Mouse (Mus musculus) spleen, adult 12 weeks (tissue): ENCODE results near the gene 2410131K14Rik.

Experiments used
- DNase-seq: peaks from one replicate; pipeline ENCODE4 v3.0.0; 2022; ENCODE audit warnings: low spot score

Gene 2410131K14Rik

DNA sequence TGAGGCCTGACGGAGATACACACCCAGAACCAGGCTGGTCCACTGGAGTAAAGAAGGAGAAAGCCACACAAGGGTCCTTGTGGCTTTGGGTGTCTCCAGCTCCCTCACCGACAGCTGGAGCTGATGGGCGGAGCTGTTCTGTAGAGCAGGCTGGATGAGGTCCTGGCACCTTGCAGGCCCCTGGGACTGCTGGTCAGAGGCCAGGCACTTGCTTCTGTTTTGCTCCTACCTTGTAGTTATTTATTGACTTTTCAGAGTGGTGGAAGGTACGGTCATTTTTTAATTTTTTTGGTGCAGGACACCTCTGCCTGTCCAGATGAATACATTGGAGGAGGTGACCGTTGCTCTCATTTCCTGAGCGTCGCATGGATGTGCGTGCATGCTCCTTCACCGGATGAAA, 16.2 kb downstream of the 2410131K14Rik start:
- DNase-seq, result no peak

DNA sequence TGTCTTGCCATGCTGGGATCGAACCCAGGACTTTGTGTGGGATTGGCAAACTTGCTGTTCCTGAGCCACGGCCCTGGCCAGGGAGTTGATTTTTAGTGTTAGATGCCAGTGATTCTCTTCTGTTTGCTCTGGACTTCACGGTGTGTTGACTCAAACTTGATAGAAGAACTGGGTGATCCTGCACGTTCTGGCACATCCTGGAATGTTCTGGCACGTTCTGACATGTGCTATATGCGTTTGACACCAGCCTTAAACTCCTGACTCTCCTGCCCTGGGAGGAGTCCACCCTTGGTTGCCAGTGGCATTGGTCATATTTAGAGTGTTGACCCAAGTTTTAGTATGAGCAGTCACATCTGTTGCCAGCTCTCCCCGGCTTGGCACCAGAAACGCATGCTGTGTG, 17.4 kb downstream of the 2410131K14Rik start:
- DNase-seq, result no peak

DNA sequence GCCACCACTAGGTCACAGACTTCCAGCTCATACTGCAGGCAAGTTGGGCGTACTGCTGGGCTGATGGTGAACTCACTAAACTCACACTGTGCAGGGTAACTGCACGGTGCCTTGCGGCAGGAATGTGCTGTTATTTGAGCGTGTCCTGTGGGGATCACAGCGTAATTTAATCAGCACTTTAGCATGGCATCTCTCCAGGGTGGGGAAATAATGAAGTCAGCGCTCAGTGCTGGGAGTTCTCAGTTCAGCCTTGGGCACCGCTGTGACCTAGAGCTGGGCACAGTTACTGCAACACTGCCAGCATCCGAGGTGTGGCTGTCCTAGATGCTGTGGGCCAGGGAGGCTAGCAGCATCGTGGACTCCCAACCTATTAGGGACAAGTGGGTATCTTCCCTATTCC, 19.3 kb downstream of the 2410131K14Rik start:
- no peak for DNase-seq

DNA sequence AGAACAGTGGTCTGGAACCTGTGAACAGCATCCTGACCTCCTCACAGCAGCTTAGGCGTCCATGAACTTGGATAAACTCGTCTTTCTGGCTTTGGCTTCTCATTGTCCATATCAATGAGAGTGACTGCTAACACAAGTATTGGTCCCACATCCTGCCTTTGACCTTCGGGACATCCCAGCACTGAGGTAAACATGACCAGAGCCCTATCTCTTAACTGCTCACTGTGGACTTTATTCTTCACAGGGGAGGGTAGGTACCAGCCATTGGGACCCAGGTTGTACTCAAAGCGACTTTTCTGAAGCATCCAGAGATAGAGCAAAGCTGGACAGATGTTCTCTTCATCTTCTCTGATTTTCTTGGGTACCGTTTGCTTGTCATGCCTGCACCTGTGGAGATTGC, 20.3 kb downstream of the 2410131K14Rik start:
- DNase-seq, result no peak

DNA sequence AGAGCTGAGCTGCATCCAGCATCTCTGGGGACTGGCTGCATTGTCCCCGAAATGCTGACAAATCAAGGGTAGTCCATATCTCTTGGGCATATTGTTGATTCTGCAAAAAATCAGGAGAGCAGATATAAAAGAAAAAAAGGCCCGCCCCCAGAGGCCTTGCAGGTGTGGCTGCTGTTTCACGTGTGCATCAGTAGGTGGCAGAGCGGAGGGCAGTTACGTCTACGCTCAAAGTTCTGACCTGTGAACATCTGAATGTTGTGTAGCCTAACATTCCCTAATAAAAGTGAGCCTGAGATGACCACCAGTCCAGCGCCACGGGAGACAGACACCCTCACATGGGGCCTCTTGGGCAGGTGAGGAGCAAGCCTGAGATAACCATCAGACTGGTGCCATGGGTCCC, 21.3 kb downstream of the 2410131K14Rik start:
- DNase-seq, result no peak

DNA sequence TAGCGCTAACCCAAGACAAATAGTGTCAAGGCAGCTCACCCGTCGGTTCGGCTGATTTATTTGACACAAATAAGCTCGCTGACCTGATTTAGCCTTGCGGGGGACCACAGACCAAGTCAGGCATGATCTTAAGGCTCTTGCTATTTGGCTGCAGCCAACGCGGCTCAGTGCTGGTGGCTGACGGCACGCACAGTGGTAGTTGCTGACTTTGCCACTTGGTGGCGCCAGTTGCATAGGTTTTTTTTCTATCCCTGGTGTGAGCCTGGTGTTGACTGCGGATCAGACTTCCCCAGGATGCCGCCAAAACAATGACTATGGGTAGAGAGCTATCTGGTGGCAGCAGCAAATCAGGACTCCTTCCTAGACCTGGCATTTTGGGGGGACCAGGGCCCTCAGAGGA, 24.0 kb downstream of the 2410131K14Rik start:
- DNase-seq, result no peak

DNA sequence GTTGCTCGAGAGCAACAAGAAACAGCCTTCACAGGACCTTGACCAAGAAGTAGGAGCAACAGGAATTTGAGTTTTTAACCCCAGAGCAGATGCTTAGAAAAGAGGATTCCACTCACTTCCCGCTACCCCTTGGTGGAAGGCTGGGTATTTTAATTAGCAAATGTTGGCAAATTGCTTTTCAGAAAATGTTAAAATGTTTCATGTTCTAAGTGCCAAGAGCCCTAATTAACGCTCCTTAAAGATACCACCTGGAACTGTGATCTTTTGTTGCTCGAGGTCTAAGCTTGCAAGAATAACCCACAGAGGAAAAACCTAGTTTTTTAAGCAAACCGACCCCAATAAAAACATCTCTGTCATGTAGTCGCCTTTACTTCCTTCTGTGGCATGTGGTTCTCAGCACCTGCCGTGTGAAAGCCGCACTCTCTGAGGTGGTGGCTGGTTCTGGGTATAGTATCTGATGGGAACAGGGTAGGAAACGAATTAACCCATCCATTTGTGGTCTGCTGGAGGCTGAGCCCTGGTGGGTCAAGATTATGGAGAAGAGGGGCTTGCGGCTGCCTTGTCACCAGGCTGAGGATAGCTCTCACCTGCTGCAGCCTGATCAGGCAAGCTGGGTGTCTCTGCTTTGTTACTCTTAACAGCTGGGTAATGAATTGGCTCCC, 26.6 kb downstream of the 2410131K14Rik start:
- DNase-seq, result no peak

DNA sequence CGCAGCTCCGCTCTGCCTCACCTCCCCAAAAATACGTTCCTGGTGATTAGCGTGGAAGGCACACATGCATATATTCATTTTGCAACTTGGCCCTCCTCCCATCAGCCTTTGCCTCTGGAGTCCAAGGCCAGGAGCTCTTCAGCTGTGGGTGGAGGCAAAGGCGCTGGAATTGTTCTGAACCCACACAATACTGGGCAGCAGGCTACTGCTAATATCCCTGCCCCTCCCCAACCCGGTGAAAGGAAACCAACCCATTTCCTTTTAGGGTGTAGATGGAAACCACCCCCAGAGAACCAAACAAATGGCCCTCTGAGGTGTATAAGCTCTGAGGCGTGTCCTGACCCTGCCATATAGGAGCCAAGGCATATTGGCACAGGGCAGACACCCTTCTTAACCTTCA, 28.4 kb downstream of the 2410131K14Rik start:
- DNase-seq, result no peak

DNA sequence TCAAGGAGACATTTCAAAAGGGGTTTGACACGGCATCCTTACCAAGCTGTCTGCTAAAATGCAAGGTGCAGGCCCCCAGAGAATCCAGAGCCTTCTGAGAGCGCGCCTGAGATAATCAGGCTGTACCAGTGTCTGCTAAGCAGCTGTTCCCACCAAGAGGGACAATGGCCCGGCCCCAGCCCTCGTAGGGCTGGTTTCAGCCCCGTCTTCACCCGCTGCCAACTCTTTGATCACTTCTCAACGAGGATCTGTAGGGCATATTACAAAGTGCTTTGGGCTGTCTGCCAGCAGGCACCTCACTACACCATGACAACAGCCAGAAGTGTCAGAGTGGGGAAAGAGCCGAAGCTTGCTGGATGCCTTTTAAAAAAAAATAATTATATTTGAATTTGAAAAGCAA, 29.5 kb downstream of the 2410131K14Rik start:
- DNase-seq, result no peak

DNA sequence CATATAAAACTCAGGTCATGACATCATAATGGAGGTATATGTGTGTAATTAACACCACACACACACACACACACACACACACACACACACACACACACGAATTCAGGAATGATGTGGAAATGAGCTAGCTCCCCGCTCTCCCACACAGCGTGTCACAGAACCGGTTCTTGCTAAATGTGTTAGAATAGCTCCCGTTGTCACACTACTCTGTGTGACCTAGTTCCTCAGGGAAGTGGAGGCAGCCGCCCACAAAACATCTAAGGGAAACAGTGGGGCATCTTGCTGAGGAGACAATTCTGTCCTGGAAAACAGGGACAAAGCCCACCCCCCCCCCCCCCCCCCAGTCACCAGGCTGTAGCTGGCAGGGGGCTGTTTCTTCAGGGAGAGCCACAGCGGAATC, 31.3 kb downstream of the 2410131K14Rik start:
- no peak for DNase-seq

DNA sequence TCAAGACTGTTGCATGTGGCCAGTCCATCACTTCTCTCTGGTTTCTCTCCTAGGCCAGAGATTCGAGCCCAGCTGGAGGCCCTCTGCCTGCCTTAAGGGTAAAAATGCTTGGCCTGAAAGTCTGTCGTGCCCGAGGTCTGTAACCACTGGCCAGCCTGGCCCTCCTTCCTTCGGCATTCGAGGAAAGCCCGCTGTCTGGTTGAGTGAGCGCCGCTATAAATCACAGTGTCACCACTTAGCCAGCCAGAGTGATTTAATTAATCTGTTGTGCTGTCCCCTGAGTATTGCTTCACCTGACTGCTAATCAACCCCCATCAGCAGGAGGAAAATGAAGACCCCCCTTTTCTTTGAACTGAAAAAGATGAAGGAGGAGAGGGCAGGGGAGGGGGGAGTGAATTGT, 31.7 kb downstream of the 2410131K14Rik start:
- no peak for DNase-seq

DNA sequence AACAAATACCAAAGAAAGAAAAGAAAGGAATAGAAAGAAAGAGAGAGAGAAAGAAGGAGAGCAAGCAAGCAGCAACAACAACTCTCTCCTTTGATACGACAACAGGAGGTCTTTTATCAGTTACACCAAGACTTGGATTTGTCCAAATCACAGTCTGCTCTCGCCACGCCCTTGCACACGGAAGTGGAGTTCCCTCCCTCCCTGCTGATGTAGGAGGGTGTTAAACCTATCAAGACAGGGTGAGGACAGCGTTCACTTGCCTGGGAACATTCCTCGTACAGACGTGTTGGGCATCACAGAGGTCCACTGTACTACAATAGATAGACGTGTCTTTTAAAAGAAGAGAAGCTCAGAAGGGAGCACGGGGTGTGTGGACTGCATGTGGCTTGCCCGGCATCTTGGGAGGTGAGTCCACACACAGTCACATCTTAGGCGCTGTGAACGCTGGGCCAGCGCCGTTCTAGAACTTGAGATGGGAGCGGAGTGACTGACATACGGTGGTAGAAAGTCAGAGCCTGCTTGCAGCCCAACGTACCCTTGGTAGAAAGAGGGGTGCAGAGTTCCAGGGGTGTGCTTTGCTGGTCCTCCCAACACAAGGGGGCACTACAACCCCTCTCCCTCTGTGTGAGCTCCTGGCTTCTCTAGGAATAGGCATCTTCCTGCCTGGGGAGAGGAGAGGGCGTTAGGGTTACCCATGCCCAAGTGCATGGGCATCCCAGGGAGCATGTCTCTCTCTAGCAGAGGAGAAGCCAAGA, 32.9 kb downstream of the 2410131K14Rik start:
- no peak for DNase-seq

DNA sequence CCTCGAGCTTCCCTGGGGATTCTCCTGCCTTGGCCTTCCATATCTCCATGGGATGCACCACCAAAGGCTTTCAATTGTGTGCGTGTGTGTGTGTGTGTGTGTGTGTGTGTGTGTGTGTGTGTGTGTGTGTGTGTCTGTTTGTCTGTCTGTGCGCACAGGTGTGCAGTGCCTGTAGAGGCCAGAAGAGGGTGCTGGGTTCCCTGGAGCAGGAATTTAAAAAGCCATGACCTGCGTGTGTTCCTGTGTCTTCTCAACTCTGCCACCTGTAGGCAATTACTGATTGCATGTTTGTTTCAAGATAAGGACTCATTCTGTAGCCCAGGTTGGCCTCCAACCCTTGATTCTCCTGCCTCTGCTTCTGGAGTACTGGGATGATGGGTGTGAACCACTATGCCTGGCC, 46.4 kb downstream of the 2410131K14Rik start:
- DNase-seq, result no peak

DNA sequence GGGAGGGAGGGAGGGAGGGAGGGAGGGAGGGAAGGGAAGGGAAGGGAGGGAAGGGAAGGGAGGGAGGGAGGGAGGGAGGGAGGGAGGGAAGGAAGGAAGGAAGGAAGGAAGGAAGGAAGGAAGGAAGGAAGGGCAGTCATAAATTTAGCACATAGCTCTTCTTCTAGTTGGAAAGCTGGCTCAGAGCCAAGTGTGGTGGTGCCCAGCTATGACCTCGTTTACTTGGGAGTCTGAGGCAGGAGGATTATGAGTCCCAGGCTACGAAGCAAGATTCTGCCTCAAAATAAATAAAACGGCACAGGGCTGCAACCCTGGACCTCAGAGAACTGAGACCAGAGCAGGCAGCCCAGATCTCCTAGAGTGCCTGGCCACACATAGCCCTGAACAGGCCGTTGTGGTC, 47.4 kb downstream of the 2410131K14Rik start:
- DNase-seq, result no peak

DNA sequence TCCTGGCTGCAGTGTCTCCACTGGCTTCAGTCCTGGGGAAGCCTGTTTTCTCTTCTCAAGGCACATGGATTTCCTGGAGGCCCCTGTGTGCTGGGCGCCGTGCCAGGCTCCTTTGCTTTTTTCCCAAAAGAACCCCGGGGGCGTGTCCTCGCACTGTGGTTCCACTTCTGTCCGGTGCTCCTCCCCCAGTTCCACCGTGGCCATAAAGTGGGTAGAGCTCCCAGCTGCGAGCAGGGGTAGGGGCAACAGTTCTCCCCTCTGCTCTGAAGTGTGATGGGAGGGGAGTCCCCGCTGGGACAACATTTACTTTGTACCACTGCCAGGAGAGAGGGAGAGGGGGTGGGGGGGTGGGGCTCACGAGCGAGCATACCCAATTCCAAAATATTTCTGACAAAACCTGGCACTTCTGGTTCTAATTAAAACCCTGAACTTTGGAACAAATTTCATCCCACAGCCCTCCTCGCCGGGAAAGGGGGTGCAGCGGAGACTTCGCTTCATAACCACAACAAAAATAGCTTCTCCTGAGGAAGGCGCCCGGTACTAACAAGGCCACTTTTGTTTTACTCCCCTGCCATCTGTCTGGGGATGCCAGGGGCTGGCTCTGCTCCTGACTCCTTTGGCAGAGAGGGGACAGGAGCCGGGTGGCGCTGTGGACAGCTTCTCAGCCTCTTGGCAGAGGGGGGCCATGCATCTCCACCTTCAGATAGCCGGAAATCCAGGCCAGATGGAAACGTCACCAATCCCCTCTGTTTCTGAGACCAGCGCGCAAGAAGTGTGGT, 49.2 kb downstream of the 2410131K14Rik start:
- no peak for DNase-seq

DNA sequence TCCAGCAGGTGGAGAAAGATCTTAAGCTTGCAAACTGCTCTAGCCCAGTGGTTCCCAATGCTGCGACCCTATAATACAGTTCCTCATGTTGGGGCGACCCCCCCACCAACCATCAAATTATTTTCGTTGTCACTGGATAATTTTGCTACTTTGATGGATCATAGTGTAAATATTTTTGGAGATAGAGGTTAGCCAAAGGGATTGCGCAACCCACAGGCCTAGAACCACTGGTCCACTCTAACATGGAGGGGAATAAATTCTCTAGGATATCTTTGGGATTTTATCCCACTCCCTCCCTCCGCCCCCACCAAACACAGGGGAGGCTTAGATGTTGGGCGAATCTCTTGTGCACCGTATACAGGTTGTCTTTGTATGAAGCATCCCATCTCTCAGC, 49.8 kb downstream of the 2410131K14Rik start:
- no peak for DNase-seq

DNA sequence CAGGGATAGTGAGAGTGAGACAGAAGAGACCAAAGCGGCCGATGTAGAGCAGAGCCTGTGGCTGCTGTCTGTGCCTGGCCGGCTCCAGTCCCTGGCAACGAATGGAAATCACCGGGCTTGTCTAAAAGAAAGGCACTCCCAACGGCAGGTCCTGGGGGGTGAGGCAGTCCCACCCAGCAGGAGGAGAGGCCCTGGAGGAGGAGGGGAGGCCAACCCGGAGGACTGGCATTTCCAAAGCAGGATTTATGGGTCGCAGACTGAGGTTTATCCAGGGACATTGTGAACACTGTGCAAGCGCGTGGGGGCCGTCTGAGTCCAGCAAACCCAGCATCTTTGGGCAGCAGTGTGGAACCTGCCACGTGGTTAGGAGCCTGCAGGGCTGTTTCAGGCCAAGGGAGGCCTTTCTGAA, 52.3 kb downstream of the 2410131K14Rik start:
- DNase-seq, result no peak

DNA sequence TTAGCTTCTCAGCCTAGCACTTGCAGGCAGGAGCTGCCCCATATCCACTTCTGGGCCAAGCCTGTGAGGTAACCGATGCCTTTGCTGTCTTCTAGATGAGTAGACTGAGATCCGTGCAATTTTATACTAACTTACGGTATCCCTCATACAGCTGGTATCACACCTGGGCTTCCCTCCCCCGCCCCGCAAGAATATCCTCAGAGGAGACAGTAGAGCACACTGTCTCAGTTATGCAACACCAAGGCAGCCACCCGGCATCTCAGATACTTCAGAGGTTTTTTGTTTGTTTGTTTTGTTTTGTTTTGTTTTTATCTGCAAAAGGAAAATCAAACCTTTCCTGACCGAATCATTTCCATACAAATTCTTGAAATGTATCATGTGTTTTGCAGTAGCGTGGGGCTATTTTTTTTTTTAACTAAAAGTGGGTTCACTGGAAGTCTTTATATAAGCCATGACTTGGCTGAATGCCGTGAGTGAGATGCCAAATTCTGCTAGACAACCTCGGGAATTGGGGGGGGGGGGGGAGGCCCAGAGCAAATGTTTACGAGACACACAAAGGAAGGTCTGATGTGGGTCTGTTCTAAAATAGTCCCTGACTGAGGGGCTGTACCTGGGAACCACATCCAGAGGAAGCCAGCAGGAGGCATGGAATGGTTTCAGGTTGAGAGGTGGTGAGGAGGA, 54.8 kb downstream of the 2410131K14Rik start:
- no peak for DNase-seq

DNA sequence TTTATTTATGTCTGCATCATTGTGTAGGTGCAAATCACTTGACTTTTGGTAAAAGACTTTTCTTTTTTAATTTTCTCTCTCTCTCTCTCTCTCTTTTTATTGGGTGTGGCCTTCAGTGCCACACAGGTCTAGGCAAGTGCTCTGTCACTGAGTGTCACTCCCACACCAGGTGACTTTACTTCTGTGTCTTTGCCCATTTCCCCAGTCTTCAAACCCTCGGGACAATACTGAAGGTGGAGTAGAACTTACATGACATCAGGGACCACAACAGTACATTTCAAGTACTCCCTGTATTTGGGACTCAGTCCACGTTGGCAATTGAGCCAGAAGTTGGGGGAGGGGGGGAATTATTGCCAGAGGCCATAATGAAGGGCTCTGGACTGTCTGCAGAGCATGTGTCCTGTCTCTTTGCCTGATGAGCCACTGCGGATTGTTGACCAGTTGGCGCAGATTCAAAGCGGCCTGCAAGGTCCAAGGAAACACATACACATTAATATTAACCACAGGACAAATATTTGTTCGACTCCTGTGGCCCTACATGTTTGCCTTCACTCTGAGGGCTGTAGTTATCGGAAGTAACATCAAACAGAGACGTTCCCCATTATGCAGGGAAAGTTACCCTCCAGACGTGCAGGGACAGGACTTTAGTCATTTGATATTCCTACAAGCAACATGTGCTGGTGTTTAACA, 57.6 kb downstream of the 2410131K14Rik start:
- no peak for DNase-seq

DNA sequence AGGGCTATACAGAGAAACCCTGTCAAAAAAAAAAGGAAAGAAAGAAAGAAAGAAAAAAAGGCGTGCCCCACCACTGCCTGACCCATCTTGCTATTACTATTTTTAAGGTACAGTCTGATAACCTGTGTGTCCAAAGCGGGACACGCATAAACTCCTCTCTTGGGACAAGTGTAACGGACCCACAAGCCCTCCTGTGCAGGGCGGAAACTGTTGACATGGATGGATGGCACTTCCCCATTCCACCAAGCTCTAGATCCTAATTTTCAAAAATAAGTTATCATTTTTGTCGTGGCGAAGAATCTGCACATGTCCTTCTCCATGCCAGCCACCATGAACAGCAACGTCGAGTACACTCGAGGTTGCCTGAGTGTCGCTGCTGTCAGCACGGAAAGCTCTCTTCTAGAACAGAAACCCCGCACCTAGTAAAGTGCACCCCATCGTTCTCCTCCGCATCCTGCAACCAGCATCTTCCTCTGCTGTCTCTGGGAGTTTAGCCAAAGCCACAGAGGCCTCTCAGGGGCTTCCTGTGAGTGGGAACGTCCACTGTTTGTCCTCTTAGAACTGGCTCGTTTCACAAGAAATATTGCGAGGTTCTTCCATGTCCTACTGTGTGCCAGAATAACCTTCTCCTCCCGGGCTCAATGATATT, 60.1 kb downstream of the 2410131K14Rik start:
- no peak for DNase-seq

DNA sequence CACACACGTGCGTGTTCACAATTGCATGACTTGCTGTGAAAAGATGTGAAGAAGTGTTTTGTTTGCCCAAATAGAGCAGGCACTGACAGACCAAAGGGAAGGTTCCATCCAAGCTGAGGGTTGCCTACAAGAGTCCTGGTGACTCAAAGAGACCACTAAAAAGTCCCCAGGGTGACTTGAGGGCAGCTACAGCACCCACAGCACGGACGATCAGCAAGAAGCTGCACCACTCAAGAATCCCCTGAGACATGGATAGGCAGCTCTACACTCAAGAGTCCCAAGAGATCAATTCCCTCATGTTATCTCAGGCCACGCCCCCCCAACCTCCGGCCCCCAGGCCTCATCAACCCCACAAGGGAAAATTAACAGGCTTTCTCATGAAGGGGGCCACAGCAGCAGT, 65.4 kb downstream of the 2410131K14Rik start:
- no peak for DNase-seq
